Mouse (Mus musculus) adipocyte (in vitro differentiated cells): ENCODE measurements at regions not wholly inside any gene's neighbourhood (a gene's known extent, or its start where the extent isn't known, plus 50 kb on each side); places are given as distances from the start of the nearest gene placed in this dataset.

ENCODE experiments used
- DNase-seq: peaks from one replicate; pipeline ENCODE4 v3.0.0-alpha.2; 2016; ENCODE audit warnings: low spot score

- no peak for DNase-seq
These were observed 52.1 kb upstream of the Fyn start for GRCm38 (mm10) chr10:39316533-39316932.

- no peak for DNase-seq
These were observed 53.1 kb upstream of the Fyn start for GRCm38 (mm10) chr10:39315434-39316174.

GRCm38 (mm10) chr10:39311501-39311900 is 57.2 kb upstream of the Fyn start:
- no peak for DNase-seq

- DNase-seq = no peak
These were observed 60.1 kb upstream of the Fyn start for GRCm38 (mm10) chr10:39308535-39308934.

- DNase-seq = no peak
These were observed 75.8 kb upstream of the Fyn start for GRCm38 (mm10) chr10:39292703-39293496.

GRCm38 (mm10) chr10:39291747-39292198 is 76.9 kb upstream of the Fyn start:
- DNase-seq = no peak

GRCm38 (mm10) chr10:39291134-39291746 is 77.4 kb upstream of the Fyn start:
- DNase-seq = peak; percentile 68

- no peak for DNase-seq
These were observed 78.4 kb upstream of the Fyn start for GRCm38 (mm10) chr10:39290245-39290644.

- no peak for DNase-seq
These were observed 88.2 kb upstream of the Fyn start for GRCm38 (mm10) chr10:39280366-39281000.

- DNase-seq = no peak
These were observed 94.5 kb upstream of the Fyn start for GRCm38 (mm10) chr10:39274202-39274601.

GRCm38 (mm10) chr10:39273426-39273825 is 95.2 kb upstream of the Fyn start:
- no peak for DNase-seq

GRCm38 (mm10) chr10:39272387-39272949 is 96.2 kb upstream of the Fyn start:
- DNase-seq = no peak

- DNase-seq = no peak
These were observed 98.2 kb upstream of the Fyn start for GRCm38 (mm10) chr10:39270406-39270805.

GRCm38 (mm10) chr10:39267236-39267635 is 101.4 kb upstream of the Fyn start:
- no peak for DNase-seq

GRCm38 (mm10) chr10:39266482-39266881 is 102.2 kb upstream of the Fyn start:
- peak; percentile 91 for DNase-seq

- DNase-seq = no peak
These were observed 98.9 kb upstream of the Ccn6 start for GRCm38 (mm10) chr10:39262466-39262865.

- no peak for DNase-seq
These were observed 97.9 kb upstream of the Ccn6 start for GRCm38 (mm10) chr10:39261174-39262145.

GRCm38 (mm10) chr10:39260061-39260460 is 96.5 kb upstream of the Ccn6 start:
- no peak for DNase-seq

- DNase-seq = no peak
These were observed 94.0 kb upstream of the Ccn6 start for GRCm38 (mm10) chr10:39257371-39258154.

GRCm38 (mm10) chr10:39254561-39254960 is 91.0 kb upstream of the Ccn6 start:
- no peak for DNase-seq
